Mouse (Mus musculus) adrenal gland, postnatal 10 days (tissue): ENCODE measurements at regions not wholly inside any gene's neighbourhood (a gene's known extent, or its start where the extent isn't known, plus 50 kb on each side); places are given as distances from the start of the nearest gene placed in this dataset.
"Not testable (repeated sequence)": the region's sequence is repeated elsewhere in the genome, so short reads cannot be mapped to it uniquely, and the experiment has no call there.

Source experiments
- DNase-seq: peaks from one replicate; pipeline ENCODE4 v3.0.0; 2021; ENCODE audit warnings: mixed read lengths

- not testable (repeated sequence) for DNase-seq
These were observed 283.1 kb downstream of the Mtrr start for GRCm38 (mm10) chr13:68298862-68299261.

- DNase-seq, result peak; percentile 59
These were observed 323.7 kb downstream of the Mtrr start for GRCm38 (mm10) chr13:68258285-68258684.
